Mouse (Mus musculus): Measurements from ENCODE around the gene Eif4e1b. TPM values are rescaled to one million over a fixed set of nuclear protein-coding genes. Genes with fewer than 3 reads are reported as not detected.

The Eif4e1b gene
- total RNA-seq, 2 experiments from 2014 or later: not detected

DNA sequence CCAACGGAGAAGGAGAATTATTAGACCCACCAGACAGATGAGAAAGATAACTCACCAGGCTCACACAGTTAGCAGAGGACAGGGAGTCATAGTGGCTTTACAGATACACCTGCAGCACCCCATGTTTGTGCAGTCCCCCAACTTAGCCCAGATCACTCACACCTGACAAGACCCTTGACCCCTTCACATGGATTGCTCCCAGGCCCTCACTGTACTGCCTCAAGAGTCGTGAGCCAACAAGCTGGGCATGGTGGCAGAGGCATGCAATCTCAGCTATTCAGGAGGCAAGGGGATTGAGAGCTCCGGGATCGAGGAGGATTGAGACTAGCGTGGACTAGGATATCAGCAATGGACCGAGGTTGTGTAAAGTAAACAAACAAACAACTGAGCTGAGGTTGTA, 30.1 kb upstream of the Eif4e1b start:
- no peak for DNase-seq (ENCODE audit: extremely low spot score in 1 of 2, low spot score in 2 of 2)
- no peak for TF ChIP-seq CTCF (IDR thresholded peaks at IDR 0.05)
- H3K4me3 ChIP-seq: no peak overlapping the region
- intact Hi-C loops (cut with DNase I): no loop called here
- peak overlapping the region; percentile 93 for H3K27ac ChIP-seq

DNA sequence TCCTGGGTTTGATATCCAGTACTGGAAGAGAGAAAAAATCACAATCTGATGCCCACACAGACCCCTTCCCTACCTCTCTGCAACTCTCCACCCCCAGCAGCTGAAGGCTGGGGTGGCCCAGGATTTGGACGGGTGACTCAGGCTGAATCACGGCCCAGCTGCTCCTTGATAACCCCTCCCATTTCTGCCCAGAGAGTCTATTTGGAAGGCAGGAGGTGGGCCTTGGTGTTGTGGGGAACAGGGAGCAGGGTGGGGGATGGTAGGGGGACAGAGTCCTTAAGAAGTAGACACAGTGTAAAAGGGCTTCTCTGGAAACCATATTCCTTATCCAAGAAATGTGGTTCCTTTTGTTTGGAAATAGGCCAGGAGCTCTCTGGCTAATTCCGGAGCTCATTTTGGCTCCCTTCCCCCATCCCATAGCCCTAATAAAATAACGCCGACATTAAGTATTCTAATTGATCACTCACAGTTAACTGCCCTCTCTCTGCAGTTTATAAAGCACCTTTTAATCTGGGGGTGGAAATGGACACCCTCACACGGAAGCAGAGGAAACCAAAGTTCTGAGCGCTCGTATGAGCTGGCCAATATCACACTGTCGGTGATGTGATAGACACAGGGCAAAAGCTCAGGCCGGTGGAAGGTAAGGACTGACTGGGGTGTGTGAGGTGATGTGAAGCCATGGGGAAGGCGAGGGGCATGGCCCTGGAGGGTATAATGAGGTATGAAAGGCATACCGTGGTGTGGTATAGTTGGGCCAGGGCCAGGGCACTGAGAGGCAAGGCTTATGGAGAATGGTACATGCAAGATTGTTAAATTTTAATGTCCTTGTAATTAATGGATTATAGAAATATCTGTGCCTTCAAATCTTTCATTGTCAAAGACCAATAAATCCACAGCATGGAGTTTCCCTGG, 29.4 kb upstream of the Eif4e1b start:
- peak; percentile 39 to 44 for DNase-seq (ENCODE audit: extremely low spot score in 1 of 2, low spot score in 2 of 2)
- TF ChIP-seq CTCF (IDR thresholded peaks at IDR 0.05): no peak
- Histone ChIP-seq H3K4me3 (no peak overlapping the region), H3K27ac (peak overlapping the region; percentile 93)
- intact Hi-C loops (cut with DNase I): no loop called here

GRCm38 (mm10) chr13:54755201-54755830, 28.5 kb upstream of the Eif4e1b start:
- intact Hi-C loops (cut with DNase I): no loop called here
- TF ChIP-seq CTCF (IDR thresholded peaks at IDR 0.05): no peak
- H3K4me3 ChIP-seq: no peak overlapping the region
- DNase-seq (ENCODE audit: extremely low spot score in 1 of 2, low spot score in 2 of 2): peak in 1 of 2 experiments; percentile 49
- peak overlapping the region; percentile 93 for H3K27ac ChIP-seq

GRCm38 (mm10) chr13:54756156-54756712, 27.6 kb upstream of the Eif4e1b start:
- Histone ChIP-seq H3K4me3 (no peak overlapping the region), H3K27ac (peak overlapping the region; percentile 93)
- intact Hi-C loops (cut with DNase I): no loop called here
- peak in 1 of 2 experiments; percentile 11 for DNase-seq (ENCODE audit: extremely low spot score in 1 of 2, low spot score in 2 of 2)
- no peak for TF ChIP-seq CTCF (IDR thresholded peaks at IDR 0.05)

GRCm38 (mm10) chr13:54757093-54757830, 26.5 kb upstream of the Eif4e1b start:
- peak in 1 of 2 experiments; percentile 29 for DNase-seq (ENCODE audit: extremely low spot score in 1 of 2, low spot score in 2 of 2)
- H3K27ac ChIP-seq: peak overlapping the region; percentile 93

GRCm38 (mm10) chr13:54758045-54758755, 25.6 kb upstream of the Eif4e1b start:
- peak; percentile 70 for TF ChIP-seq CTCF (IDR thresholded peaks at IDR 0.05)
- intact Hi-C loops (cut with DNase I): loop anchor here (2.0 kb wide), 2 partner anchors 37 to 41 kb away; no protein-coding TSS in a partner anchor
- Histone ChIP-seq H3K4me3 (peak overlapping the region; percentile 40), H3K27ac (peak overlapping the region; percentile 93)
- peak; percentile 88 to 90 for DNase-seq (ENCODE audit: extremely low spot score in 1 of 2, low spot score in 2 of 2)

More at GRCm38 (mm10) chr13:54757093-54757830, 26.5 kb upstream of the Eif4e1b start:
- H3K4me3 ChIP-seq: peak overlapping the region; percentile 40
- intact Hi-C loops (cut with DNase I): no loop called here
- no peak for TF ChIP-seq CTCF (IDR thresholded peaks at IDR 0.05)

GRCm38 (mm10) chr13:54758756-54759470, 24.9 kb upstream of the Eif4e1b start:
- no peak for DNase-seq (ENCODE audit: extremely low spot score in 1 of 2, low spot score in 2 of 2)
- no peak for TF ChIP-seq CTCF (IDR thresholded peaks at IDR 0.05)
- intact Hi-C loops (cut with DNase I): loop anchor here (2.0 kb wide), 2 partner anchors 36 to 42 kb away; no protein-coding TSS in a partner anchor
- Histone ChIP-seq H3K4me3 (peak overlapping the region; percentile 9; the same call in 1 of the 2 replicates), H3K27ac (peak overlapping the region; percentile 93)

- DNase-seq (ENCODE audit: extremely low spot score in 1 of 2, low spot score in 2 of 2): peak in 1 of 2 experiments; percentile 14
- Histone ChIP-seq H3K4me3 (no peak overlapping the region), H3K27ac (peak overlapping the region; percentile 93)
- no peak for TF ChIP-seq CTCF (IDR thresholded peaks at IDR 0.05)
- intact Hi-C loops (cut with DNase I): loop anchor here (2.0 kb wide), 2 partner anchors 35 to 43 kb away; no protein-coding TSS in a partner anchor
These were observed 24.3 kb upstream of the Eif4e1b start for GRCm38 (mm10) chr13:54759496-54759895.

DNA sequence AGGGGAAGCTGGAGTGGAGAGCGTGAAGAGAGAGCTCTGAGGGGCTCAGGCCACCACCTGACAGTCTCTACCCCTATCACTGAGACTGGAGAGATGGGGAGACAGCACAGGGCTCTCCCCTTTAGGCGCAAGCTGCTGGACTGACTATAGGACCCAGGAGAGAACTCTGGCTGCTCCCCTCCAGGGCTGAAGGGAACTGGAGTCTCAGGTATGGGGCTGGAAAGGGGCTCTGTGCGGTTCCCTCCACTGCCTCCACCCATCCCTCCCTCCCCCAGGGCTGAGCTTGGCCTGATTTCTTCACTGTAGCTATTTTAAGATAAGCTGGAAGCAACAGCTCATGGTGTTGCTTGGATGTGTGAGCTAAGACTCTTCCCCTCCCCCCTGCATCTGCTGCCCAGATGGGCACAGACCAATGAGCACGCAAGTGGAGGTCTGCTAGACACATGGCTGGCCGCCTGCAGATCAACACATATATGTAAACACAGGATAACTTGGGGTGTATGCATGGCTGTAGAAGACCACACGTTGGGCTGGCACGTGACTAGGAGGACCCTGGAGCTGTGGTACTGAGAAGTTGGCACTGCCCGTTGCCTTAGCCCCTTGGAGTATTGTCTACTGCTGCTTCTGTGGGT, 23.5 kb upstream of the Eif4e1b start:
- peak overlapping the region; percentile 93 for H3K27ac ChIP-seq
- no peak overlapping the region for H3K4me3 ChIP-seq
- intact Hi-C loops (cut with DNase I): no loop called here
- no peak for TF ChIP-seq CTCF (IDR thresholded peaks at IDR 0.05)
- DNase-seq (ENCODE audit: extremely low spot score in 1 of 2, low spot score in 2 of 2): peak; percentile 78 to 81

GRCm38 (mm10) chr13:54760906-54761305, 22.9 kb upstream of the Eif4e1b start:
- Histone ChIP-seq H3K4me3 (no peak overlapping the region), H3K27ac (peak overlapping the region; percentile 86)
- DNase-seq (ENCODE audit: extremely low spot score in 1 of 2, low spot score in 2 of 2): no peak
- intact Hi-C loops (cut with DNase I): no loop called here
- TF ChIP-seq CTCF (IDR thresholded peaks at IDR 0.05): no peak

Measured in left cerebral cortex, adult 2 months (tissue).